Mouse (Mus musculus) ES-Bruce4 (cell line): ENCODE measurements around the gene Ccr1. TPM values are rescaled to one million over a fixed set of nuclear protein-coding genes. Genes with fewer than 3 reads are reported as not detected.

ENCODE experiments used
- H3K27ac ChIP-seq: 2 replicates; pipeline ENCODE4 v1.5.1; 2012; ENCODE audit warnings: low read length, inconsistent platforms; ENCODE audit not compliant: insufficient read depth
- H3K27me3 ChIP-seq: 2 replicates; pipeline ENCODE4 v1.6.1; 2012; ENCODE audit warnings: mild to moderate bottlenecking, low read length, inconsistent platforms; ENCODE audit not compliant: control insufficient read depth, poor library complexity, insufficient read depth, severe bottlenecking
- H3K36me3 ChIP-seq: 2 replicates; pipeline ENCODE4 v1.6.1; 2012; ENCODE audit warnings: inconsistent platforms, mild to moderate bottlenecking, low read length, moderate library complexity; ENCODE audit not compliant: control insufficient read depth, poor library complexity, insufficient read depth, severe bottlenecking
- H3K4me1 ChIP-seq: one replicate; pipeline ENCODE4 v1.8.1; 2011; ENCODE audit warnings: low read length; ENCODE audit not compliant: control insufficient read depth, insufficient read depth
- H3K4me3 ChIP-seq: 2 replicates; pipeline ENCODE4 v1.5.1; 2011; ENCODE audit warnings: low read depth, mild to moderate bottlenecking, low read length
- H3K9ac ChIP-seq: 2 replicates; pipeline ENCODE4 v1.6.1; 2012; ENCODE audit warnings: low read depth, mild to moderate bottlenecking, inconsistent platforms; ENCODE audit not compliant: poor library complexity, severe bottlenecking
- H3K9me3 ChIP-seq: replicated peaks from 2 replicates; pipeline ENCODE4 v1.6.1; 2012; ENCODE audit warnings: mild to moderate bottlenecking, low read length, inconsistent platforms; ENCODE audit not compliant: control insufficient read depth, poor library complexity, insufficient read depth, severe bottlenecking
- CTCF ChIP-seq: IDR thresholded peaks from one replicate; pipeline ENCODE4 v1.8.1; 2011; ENCODE audit warnings: low read depth, low read length
- EP300 ChIP-seq: IDR thresholded peaks from 2 replicates; pipeline ENCODE4 v1.6.1; 2011; ENCODE audit warnings: low read depth, low read length; ENCODE audit not compliant: insufficient read depth
- POLR2A ChIP-seq: IDR thresholded peaks from one replicate; pipeline ENCODE4 v1.8.1; 2011; ENCODE audit warnings: low read length; ENCODE audit not compliant: insufficient read depth
- polyA plus RNA-seq: library from polyadenylated mRNA; stranded (reverse); fragments of >200 nt; gene quantifications from 2 replicates; pipeline ENCODE4 v1.2.4, GENCODE M21; 2011; ENCODE audit warnings: low read depth; ENCODE audit not compliant: missing spikeins, insufficient read depth, insufficient read length

Gene Ccr1
- polyA plus RNA-seq, 1 experiment, result not detected

- no peak overlapping the region for H3K27ac ChIP-seq
- TF ChIP-seq CTCF (no peak), POLR2A (no peak), EP300 (no peak)
- H3K9ac ChIP-seq, result no peak overlapping the region
- no peaks in the 10 kb centered on the region for H3K36me3 ChIP-seq
- no peaks in the 10 kb centered on the region for H3K4me1 ChIP-seq
- no peaks in the 10 kb centered on the region for H3K27me3 ChIP-seq
- no peak overlapping the region for H3K4me3 ChIP-seq
- H3K9me3 ChIP-seq, result no peaks in the 10 kb centered on the region
Measured at GRCm38 (mm10) chr9:123949432-123949831, 19.1 kb downstream of the Ccr1 start.

- no peak overlapping the region for H3K27ac ChIP-seq
- no peak overlapping the region for H3K4me3 ChIP-seq
- H3K9ac ChIP-seq, result no peak overlapping the region
- no peaks in the 10 kb centered on the region for H3K4me1 ChIP-seq
- H3K27me3 ChIP-seq, result no peaks in the 10 kb centered on the region
- no peaks in the 10 kb centered on the region for H3K9me3 ChIP-seq
- H3K36me3 ChIP-seq, result no peaks in the 10 kb centered on the region
- TF ChIP-seq POLR2A (no peak), CTCF (no peak), EP300 (no peak)
Measured at GRCm38 (mm10) chr9:123947815-123948214, 20.7 kb downstream of the Ccr1 start.

- TF ChIP-seq POLR2A (no peak), EP300 (no peak), CTCF (no peak)
- H3K9me3 ChIP-seq, result no peaks in the 10 kb centered on the region
- no peak overlapping the region for H3K27ac ChIP-seq
- H3K27me3 ChIP-seq, result no peaks in the 10 kb centered on the region
- H3K4me3 ChIP-seq, result no peak overlapping the region
- no peak overlapping the region for H3K9ac ChIP-seq
- H3K36me3 ChIP-seq, result no peaks in the 10 kb centered on the region
- H3K4me1 ChIP-seq, result no peaks in the 10 kb centered on the region
Measured at GRCm38 (mm10) chr9:123942025-123942424, 26.5 kb downstream of the Ccr1 start.

- Histone ChIP-seq H3K27me3 (no peaks in the 10 kb centered on the region), H3K4me3 (no peak overlapping the region), H3K4me1 (no peaks in the 10 kb centered on the region), H3K9ac (no peak overlapping the region), H3K9me3 (no peaks in the 10 kb centered on the region), H3K27ac (no peak overlapping the region), H3K36me3 (no peaks in the 10 kb centered on the region)
- TF ChIP-seq EP300 (no peak), POLR2A (no peak), CTCF (no peak)
Measured at GRCm38 (mm10) chr9:123941316-123941715, 27.2 kb downstream of the Ccr1 start.

- Histone ChIP-seq H3K36me3 (no peaks in the 10 kb centered on the region), H3K9ac (no peak overlapping the region), H3K27me3 (no peaks in the 10 kb centered on the region), H3K4me3 (no peak overlapping the region), H3K9me3 (no peaks in the 10 kb centered on the region), H3K4me1 (no peaks in the 10 kb centered on the region), H3K27ac (no peak overlapping the region)
- TF ChIP-seq EP300, result no peak
- TF ChIP-seq POLR2A, result no peak
- TF ChIP-seq CTCF, result no peak
Measured at GRCm38 (mm10) chr9:123940628-123941027, 27.9 kb downstream of the Ccr1 start.

- Histone ChIP-seq H3K4me1 (no peaks in the 10 kb centered on the region), H3K9me3 (no peaks in the 10 kb centered on the region)
- TF ChIP-seq POLR2A (no peak), EP300 (no peak), CTCF (no peak)
Measured at GRCm38 (mm10) chr9:123940168-123940567, 28.3 kb downstream of the Ccr1 start.

More at GRCm38 (mm10) chr9:123940168-123940567, 28.3 kb downstream of the Ccr1 start:
- Histone ChIP-seq H3K27me3 (no peaks in the 10 kb centered on the region), H3K27ac (no peak overlapping the region), H3K4me3 (no peak overlapping the region), H3K9ac (no peak overlapping the region), H3K36me3 (no peaks in the 10 kb centered on the region)
